ENCODE assay signal across 18 mouse cellular contexts in genomic region chr14:26911826-26912225, GRCm38 (mm10). TPM values are rescaled to one million over a fixed set of nuclear protein-coding genes. Genes with fewer than 3 reads are reported as not detected.
"Had no signal": no experiment of that assay in that cellular context is flagged by ENCODE, and none has a peak within 500 bp of the region (broad histone marks: within the 10 kb centered on the region; RNA-seq: fewer than 3 reads in every experiment).

No protein-coding gene starts in this region.

- H3K9me3 ChIP-seq: limb, embryonic 12.5 days; limb, embryonic 15.5 days; megakaryocyte, embryonic 14.5 days; midbrain, embryonic 10.5 days; midbrain, embryonic 15.5 days; stomach, embryonic 15.5 days had no signal

- H3K4me1 ChIP-seq: limb, embryonic 12.5 days; limb, embryonic 15.5 days; megakaryocyte, embryonic 14.5 days; midbrain, embryonic 15.5 days; stomach, embryonic 15.5 days had no signal

- H3K9ac ChIP-seq: limb, embryonic 12.5 days; limb, embryonic 15.5 days; liver, embryonic 14.5 days; liver, postnatal 0 days; lung, embryonic 14.5 days; midbrain, embryonic 15.5 days; stomach, embryonic 15.5 days had no signal

- DNase-seq: left cerebral cortex, postnatal 4 days; liver, postnatal 0 days; right cerebral cortex, postnatal 25 days; spleen, adult 18-20 months; thymus, adult 2 months; thymus, postnatal 14 days; thymus, postnatal 4 days had no signal

- H3K4me3 ChIP-seq: limb, embryonic 12.5 days; limb, embryonic 15.5 days; megakaryocyte, embryonic 14.5 days; midbrain, embryonic 10.5 days; midbrain, embryonic 15.5 days; stomach, embryonic 15.5 days had no signal

- H3K4me2 ChIP-seq: limb, embryonic 12.5 days; limb, embryonic 15.5 days; liver, embryonic 11.5 days; lung, embryonic 14.5 days; midbrain, embryonic 15.5 days; stomach, embryonic 15.5 days had no signal

- ATAC-seq: liver, postnatal 0 days; midbrain, embryonic 15.5 days had no signal

- H3K27me3 ChIP-seq: limb, embryonic 12.5 days; limb, embryonic 15.5 days; megakaryocyte, embryonic 14.5 days; midbrain, embryonic 15.5 days; stomach, embryonic 15.5 days had no signal

- H3K27ac ChIP-seq: limb, embryonic 12.5 days; limb, embryonic 15.5 days; liver, embryonic 14.5 days; midbrain, embryonic 10.5 days; midbrain, embryonic 15.5 days; stomach, embryonic 15.5 days had no signal

- H3K36me3 ChIP-seq: limb, embryonic 12.5 days; limb, embryonic 15.5 days; midbrain, embryonic 10.5 days; midbrain, embryonic 15.5 days; stomach, embryonic 15.5 days had no signal

RNA-seq across cellular contexts. Expression of gene Asb14, which starts 17.5 kb away (rescaled TPM):
- total RNA-seq: left cerebral cortex, adult 8-10 months; left cerebral cortex, postnatal 4 days had no signal
- polyA plus RNA-seq: limb, embryonic 12.5 days; liver, embryonic 11.5 days; liver, embryonic 14.5 days; liver, postnatal 0 days; lung, embryonic 14.5 days; midbrain, embryonic 10.5 days; neural tube, embryonic 11.5 days had no signal
